Mouse (Mus musculus) cerebellum, adult 2 months (tissue): ENCODE measurements around the gene Cdca7. TPM values are rescaled to one million over a fixed set of nuclear protein-coding genes. Genes with fewer than 3 reads are reported as not detected.
A peak's percentile ranks its signal among the peaks of the same experiment; 100 is the strongest.

Source experiments
- DNase-seq, 2 experiments: peaks; one replicate each; pipeline ENCODE4 v3.0.0; 2021
- H3K27ac ChIP-seq: fragments of 200-500 bp; 2 replicates; pipeline ENCODE4 v1.5.1; 2012; ENCODE audit warnings: low read length, control low read depth, inconsistent platforms; ENCODE audit not compliant: insufficient read depth
- H3K27me3 ChIP-seq: fragments of 200-500 bp; 2 replicates; pipeline ENCODE4 v1.6.1; 2012; ENCODE audit warnings: inconsistent platforms, mild to moderate bottlenecking, low read length, moderate library complexity; ENCODE audit not compliant: control insufficient read depth, insufficient read depth
- H3K4me1 ChIP-seq: fragments of 200-500 bp; 2 replicates; pipeline ENCODE4 v1.6.1; 2011; ENCODE audit warnings: low read length; ENCODE audit not compliant: control insufficient read depth, insufficient read depth
- H3K4me3 ChIP-seq: fragments of 200-500 bp; replicated peaks from 2 replicates; pipeline ENCODE3; 2011; ENCODE audit warnings: mild to moderate bottlenecking, low read depth, low read length, control low read depth; ENCODE audit not compliant: insufficient read depth
- CTCF ChIP-seq: fragments of 200-500 bp; IDR thresholded peaks from 2 replicates; pipeline ENCODE4 v1.5.1; 2011; ENCODE audit warnings: low read depth, mild to moderate bottlenecking, control low read depth, low read length, moderate library complexity, borderline replicate concordance; ENCODE audit not compliant: insufficient read depth
- POLR2A ChIP-seq: fragments of 200-500 bp; IDR thresholded peaks from 2 replicates; pipeline ENCODE4 v1.6.1; 2011; ENCODE audit warnings: low read length, control low read depth, borderline replicate concordance; ENCODE audit not compliant: insufficient read depth
- WGBS: fragments of 180-500 bp; shearing (Covaris S2); methylation state at CpG from one replicate; pipeline ENCODE4 v1.1.7; 2018; 5-methylcytosine and 5-hydroxymethylcytosine counted together
- polyA plus RNA-seq: library from polyadenylated mRNA; depleted of rRNA; stranded (reverse); fragments of >200 nt; gene quantifications from 2 replicates; pipeline ENCODE4 v1.2.3, GENCODE M21; 2012

The Cdca7 gene
- polyA plus RNA-seq, 1 experiment = 2.0 TPM

DNA sequence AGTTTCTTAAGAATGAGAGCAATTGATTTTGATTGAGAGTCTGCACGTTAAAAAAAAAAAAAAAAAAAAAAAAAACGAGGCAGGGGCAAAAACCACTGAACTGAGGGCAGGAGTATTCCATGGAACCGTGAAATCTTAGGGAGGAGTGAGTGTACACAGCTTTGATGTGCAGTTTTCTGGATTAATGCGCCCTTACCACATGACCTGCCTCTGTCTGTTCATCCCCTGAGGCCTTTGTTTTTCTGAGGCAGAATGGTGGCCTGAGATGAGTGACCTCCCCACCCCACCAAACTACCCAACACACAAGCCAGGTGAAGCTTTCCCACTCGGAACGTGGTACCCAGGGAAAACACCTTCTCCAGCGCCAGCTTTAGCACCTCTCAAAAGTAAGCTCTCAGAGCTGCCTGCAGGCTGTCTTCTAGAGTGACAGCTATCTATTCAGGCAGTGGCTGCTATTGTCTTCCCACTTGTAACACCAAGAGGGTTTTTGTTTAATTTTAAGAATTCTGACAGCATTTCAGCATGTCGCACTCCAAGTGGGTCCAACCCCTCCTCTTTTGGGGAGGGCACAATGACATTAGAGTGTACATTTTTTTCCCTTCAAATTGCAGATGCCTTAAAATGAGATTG, 23.9 kb downstream of the Cdca7 start:
- Histone ChIP-seq H3K4me3 (no peak overlapping the region), H3K27ac (no peak overlapping the region), H3K4me1 (no peaks in the 10 kb centered on the region), H3K27me3 (0 out of 2 replicates have a peak, but pooled peaks cover 2% of the 10 kb centered on the region)
- no peak for TF ChIP-seq POLR2A
- DNase-seq = no peak
- 38% methylated on average over 8 of the region's 8 CpGs for WGBS

DNA sequence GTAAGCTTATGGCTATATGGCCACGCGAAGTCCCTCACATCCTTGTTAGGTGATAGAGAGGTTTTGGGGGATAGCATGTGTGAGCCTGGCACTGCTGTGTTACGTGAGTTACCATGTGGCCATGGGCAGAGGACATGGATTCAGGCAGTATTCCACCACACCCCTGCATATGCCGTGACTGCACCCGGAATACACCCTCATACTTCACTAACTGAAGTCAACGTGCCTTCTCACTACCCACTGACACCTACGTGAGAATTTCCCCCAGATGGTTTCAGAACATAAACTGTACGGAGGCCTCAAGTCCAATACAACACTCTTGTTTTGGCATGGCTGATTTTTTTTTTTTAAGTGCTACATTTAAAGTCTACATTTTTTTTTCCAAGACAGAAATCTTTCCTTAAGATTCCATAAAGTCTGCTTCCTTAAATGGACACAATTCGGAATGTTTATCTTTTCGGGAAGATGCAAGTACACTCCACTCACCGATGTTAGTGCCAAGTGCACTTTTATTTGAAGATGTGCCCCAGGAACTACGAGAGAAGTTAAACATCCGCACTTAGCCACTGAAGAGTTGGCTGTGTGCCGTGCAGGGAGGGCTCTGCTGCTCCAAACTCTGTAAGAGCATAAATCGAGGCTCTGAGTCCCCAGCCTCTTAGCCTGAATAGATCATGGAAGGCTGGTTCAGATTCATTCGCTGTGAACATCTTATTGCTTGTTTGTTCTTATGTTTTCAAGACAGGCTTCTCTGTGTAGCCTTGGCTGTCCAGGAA, 26.3 kb downstream of the Cdca7 start:
- Histone ChIP-seq H3K27me3 (peaks cover 2% of the 10 kb centered on the region; the same call in 1 of the 2 replicates), H3K27ac (no peak overlapping the region), H3K4me1 (no peaks in the 10 kb centered on the region), H3K4me3 (no peak overlapping the region)
- no peak for TF ChIP-seq CTCF
- no peak for TF ChIP-seq POLR2A
- 80% methylated on average over 16 of the region's 16 CpGs for WGBS
- no peak for DNase-seq

DNA sequence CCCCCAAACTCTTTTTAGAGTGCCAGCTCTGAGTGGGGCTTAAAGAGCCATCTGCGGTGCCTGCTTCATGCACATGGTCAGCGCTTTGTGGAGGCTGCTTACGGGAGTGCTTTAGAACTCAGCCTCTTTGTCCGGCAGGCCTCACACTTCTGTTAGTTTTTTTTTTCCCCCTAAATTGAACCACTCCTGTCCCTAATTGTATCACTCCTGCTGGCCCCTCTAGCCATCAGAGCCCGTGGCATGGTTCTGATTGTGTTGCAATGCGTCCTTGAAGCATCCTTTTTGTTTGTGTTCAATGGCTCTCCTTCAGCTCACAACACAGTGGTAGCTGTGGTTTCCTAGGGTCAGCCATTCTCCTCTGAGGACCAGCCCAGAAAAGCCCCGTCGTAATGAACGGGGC, 27.7 kb downstream of the Cdca7 start:
- Histone ChIP-seq H3K4me1 (no peaks in the 10 kb centered on the region), H3K4me3 (no peak overlapping the region), H3K27ac (no peak overlapping the region), H3K27me3 (peaks cover 2% of the 10 kb centered on the region; the same call in 1 of the 2 replicates)
- WGBS = 45% methylated on average over 9 of the region's 9 CpGs
- no peak for DNase-seq
- TF ChIP-seq CTCF (no peak), POLR2A (no peak)

DNA sequence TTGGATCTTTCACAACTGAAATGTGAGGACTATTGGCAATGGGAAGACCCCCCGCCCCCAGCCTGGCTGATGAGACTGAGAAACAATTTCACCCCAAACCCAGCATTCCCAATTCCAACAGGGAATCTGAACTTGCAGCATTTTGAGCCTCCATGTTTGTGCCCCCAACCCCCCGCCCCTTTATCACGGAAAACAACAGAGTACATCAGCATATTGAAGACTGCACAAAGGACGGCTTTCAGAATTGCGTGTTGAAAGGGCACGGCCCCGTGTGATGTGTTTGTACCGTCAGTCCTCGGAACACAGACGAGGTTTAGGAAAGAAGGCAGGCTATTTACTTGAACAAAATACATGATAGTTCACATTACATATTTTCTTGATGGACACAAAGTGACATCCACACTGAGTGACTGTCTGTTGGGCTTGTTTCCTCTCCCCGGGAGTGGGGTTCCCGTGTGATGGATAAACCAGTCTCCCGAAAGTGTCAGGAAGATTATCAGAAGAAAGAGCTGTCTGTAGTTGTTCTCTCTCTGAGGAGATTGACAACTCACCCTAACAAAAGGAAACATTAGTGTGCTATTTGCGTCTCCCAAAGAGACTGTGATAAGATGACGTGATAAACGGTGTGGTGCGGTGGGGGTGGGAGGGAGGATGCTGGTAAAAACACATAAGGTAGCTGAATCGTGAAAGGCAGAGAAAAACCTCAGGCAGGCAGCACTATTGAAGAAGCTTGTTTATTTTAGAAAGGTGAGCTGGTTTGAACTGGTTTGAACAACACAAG, 32.1 kb downstream of the Cdca7 start:
- Histone ChIP-seq H3K4me3 (no peak overlapping the region), H3K27me3 (no peaks in the 10 kb centered on the region; the same call in 1 of the 2 replicates), H3K27ac (no peak overlapping the region), H3K4me1 (no peaks in the 10 kb centered on the region)
- DNase-seq = no peak
- WGBS = 38% methylated on average over 18 of the region's 18 CpGs
- no peak for TF ChIP-seq CTCF
- no peak for TF ChIP-seq POLR2A

DNA sequence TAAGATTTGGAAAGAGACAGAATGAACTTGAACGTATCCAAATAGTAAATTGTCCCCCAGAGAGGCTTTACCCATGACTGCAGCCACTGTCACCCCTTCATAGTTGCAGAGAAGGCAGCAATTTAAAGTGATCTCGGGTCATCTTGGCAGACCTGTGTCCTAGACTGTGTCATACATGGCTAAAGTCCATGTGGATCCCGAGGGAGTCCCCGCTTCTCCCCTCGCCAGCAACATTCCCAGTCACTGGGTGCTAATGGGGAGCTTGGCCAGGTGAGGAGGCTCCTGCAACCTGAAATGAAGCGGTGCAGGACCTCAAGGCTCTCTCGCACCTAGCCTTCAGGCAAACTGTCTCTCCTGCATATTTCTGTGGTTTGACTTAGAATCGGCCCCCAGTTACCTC, 32.9 kb downstream of the Cdca7 start:
- Histone ChIP-seq H3K27me3 (no peaks in the 10 kb centered on the region; the same call in 1 of the 2 replicates), H3K4me3 (no peak overlapping the region), H3K4me1 (no peaks in the 10 kb centered on the region), H3K27ac (no peak overlapping the region)
- DNase-seq = no peak
- WGBS = 73% methylated on average over 8 of the region's 8 CpGs
- TF ChIP-seq POLR2A (no peak), CTCF (no peak)

DNA sequence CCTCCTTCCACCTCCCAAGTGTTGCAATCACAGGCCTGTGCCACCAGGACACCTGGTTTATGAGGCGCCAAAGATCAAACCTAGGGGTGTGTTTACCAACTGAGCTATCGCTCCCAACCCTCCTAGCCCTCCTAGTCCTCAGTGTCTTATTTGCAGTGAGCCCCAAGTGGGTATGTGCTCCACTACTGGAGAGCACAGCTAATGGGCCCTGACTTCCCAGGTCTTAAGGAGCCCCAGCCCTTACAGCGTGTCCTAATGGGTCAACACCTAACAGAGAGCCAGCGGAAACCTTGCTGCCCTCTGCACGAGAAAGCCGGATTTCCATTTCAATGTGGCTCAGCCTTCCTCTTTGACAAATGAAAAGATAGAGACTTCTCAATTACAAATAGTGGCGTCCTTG, 39.6 kb downstream of the Cdca7 start:
- Histone ChIP-seq H3K27ac (no peak overlapping the region), H3K4me1 (peaks cover 4% of the 10 kb centered on the region; the same call in 1 of the 2 replicates), H3K4me3 (no peak overlapping the region), H3K27me3 (no peaks in the 10 kb centered on the region; the same call in 1 of the 2 replicates)
- TF ChIP-seq CTCF = no peak
- no peak for DNase-seq
- WGBS = 89% methylated on average over 7 of the region's 7 CpGs

DNA sequence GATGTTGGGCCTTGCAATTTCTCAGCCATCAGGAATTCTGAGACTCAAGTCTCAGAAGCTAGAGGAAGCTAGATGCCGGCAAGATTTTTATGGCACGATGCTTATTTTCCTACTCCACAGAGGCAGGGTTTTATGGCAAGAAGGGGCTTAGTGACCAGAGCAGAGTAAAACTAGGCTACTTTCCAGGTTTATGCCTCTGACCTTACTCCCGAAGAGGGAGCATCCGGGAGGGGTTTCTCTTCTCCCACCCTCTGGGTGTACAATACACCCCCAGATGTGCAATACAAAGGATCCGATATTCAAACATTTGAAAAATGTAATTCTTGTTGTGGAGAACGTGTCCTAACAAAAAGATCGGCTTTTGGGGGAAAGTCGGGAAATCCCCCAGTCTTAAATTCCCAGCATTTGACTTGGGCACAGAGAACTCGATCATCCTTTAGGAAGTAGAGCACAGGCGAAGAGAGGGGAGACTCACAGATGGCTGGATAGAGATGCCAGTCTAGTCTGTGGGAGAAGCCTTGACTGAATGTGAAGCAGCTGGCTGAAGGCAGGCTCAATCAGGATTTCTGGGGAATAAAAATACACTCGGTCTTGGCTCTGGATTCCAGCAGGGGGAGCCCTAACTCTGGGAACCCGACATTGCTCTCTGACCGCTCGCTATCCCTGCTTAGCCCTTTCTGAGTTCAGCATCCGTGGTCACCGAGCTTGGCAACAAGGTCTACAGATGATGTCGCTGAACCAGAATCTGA, 40.2 kb downstream of the Cdca7 start:
- H3K27me3 ChIP-seq = no peaks in the 10 kb centered on the region; the same call in 1 of the 2 replicates
- WGBS = 20% methylated on average over 17 of the region's 17 CpGs
- peak overlapping the region; percentile 42 for H3K4me3 ChIP-seq
- DNase-seq = peak; percentile 74 to 82
- no peak overlapping the region for H3K27ac ChIP-seq
- TF ChIP-seq CTCF (peak; percentile 86), POLR2A (no peak)
- H3K4me1 ChIP-seq = peaks cover 4% of the 10 kb centered on the region; the same call in 1 of the 2 replicates
